Mouse (Mus musculus) kidney, postnatal 10 days (tissue): ENCODE measurements around the gene Best1.
A peak's percentile ranks its signal among the peaks of the same experiment; 100 is the strongest.

Source experiments
- DNase-seq: peaks from one replicate; pipeline ENCODE4 v3.0.0; 2021; ENCODE audit warnings: mixed read lengths

Gene Best1

DNA sequence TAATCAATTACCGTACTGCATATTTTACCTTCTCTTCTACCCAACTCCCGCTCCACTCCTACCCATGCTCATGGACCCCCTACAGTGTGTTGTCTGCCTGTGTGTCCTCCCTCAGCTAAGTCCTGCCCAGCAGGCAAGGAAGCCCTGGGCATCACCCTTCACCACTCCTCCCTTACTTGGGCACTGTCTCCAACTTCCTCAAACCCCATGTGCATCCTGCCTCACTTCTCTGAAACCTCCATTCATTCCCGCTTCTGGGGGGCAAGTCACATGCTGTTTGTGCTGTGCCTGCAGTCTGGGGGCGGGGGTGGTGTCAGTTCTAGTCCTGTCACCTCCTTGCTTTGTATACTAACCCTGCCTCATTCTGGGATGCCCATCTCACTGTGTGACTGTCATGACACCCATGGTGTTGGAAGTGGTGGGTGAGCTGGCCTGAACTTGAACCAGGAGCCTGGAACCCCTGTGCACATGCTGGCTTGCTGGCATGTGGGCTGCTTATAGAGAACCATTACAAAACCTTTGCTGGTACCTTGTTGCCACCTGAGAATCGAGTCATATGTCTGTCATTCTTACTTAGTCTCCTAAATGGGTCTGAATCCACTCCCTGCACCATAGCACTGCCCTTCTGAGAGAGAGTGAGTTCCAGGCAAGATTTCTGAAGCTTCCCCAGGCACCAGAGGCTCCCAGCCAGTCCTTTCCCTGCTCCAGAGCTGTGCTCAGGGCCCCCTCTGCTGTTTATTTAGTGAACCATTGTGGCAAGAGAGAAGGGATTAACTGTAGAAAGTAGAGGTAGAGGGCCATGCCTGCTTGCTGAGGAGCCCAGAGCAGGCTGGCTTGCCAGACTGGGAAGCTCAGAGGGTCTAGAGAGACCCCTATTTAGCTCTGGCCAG is 21.2 kb upstream of the Best1 start:
- DNase-seq = peak; percentile 76

GRCm38 (mm10) chr19:10021981-10022380 is 20.5 kb upstream of the Best1 start:
- no peak for DNase-seq

GRCm38 (mm10) chr19:10019214-10019760 is 17.9 kb upstream of the Best1 start:
- DNase-seq = no peak

GRCm38 (mm10) chr19:10018527-10018818 is 17.0 kb upstream of the Best1 start:
- DNase-seq = no peak

GRCm38 (mm10) chr19:10017637-10018526 is 16.4 kb upstream of the Best1 start:
- peak; percentile 96 for DNase-seq

DNA sequence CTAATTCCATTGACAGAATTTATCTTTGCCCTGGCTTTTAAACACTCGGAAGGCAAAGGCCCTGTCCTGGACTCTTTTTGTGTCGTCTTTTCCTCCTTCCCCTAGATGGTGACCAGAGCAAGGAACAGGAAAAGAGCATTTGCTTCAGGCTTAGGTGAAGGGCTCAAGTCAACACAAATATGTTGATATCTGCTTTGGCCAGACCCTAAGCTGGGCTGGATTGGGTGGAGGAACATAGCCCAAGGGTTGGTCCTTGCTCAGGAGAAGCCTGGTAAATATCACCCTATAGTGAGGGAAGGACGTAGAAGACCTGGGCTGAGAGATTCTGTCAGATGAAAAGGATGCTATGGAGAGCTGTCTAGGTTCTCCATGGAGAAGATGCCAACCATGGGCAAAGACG is 14.7 kb upstream of the Best1 start:
- no peak for DNase-seq

- no peak for DNase-seq
Measured at GRCm38 (mm10) chr19:10015442-10015841, 14.0 kb upstream of the Best1 start.

GRCm38 (mm10) chr19:10014824-10015223 is 13.4 kb upstream of the Best1 start:
- DNase-seq = peak; percentile 67

DNA sequence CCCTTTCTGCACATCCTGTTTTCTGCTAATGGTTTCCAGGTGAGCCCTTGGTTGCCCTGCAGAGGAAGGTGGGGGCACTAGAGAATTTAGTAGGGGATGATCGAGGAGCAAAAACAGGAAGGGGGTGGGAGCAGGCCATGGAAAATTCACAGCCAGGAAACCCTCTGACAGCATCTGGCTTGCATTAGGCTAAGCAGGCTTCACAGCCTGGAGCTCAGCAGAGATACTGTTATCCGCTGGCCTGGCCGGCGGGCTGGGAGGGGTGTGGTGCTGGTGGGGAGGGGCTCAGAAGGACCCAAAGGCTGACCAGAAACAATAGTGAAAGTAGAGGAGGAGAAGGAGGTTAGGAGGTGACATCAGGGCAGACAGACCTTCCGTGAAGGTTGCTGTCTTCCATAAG is 12.5 kb upstream of the Best1 start:
- DNase-seq = peak; percentile 73

DNA sequence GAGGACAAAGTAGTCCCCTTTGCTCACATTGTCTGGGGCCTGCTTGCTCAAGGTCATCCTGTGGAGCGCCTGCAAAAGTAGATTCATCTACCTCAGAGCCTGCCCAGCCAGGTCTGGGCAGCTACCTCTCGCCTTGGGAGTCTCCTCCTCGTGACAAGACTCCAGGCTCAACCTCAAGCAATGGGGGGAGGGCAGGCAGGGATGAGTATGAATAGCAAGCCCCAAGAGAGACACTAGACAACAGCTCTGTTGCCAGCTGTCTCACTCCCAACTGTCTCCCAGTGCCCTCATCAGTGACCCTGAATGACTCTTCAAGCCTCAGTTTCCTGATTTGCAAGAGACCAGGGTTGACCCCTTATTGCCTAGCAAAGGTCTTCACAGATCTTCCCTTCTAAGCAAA is 11.9 kb upstream of the Best1 start:
- peak; percentile 60 for DNase-seq

- DNase-seq = peak; percentile 80
Measured at GRCm38 (mm10) chr19:10012827-10013278, 11.4 kb upstream of the Best1 start.

DNA sequence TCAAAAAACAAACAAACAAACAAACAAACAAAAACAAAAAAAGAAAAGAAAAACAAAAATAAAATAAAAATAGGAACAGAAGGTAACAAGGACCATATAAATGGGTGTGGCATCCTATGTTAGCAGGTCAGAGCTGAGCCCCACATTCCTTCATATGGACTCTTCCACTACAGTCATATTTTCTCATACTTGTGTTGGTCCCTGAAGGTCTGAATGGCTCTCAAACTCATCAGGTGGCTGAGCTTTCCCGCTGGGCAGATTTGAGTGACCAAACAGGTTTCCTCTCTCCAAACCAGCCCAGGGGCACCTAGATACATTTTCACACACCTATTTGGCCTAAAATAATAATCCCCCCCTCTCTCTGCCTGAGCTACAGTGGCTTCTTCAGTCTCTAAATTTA is 10.0 kb upstream of the Best1 start:
- no peak for DNase-seq

GRCm38 (mm10) chr19:10003696-10004095 is 2.3 kb upstream of the Best1 start:
- DNase-seq = no peak

DNA sequence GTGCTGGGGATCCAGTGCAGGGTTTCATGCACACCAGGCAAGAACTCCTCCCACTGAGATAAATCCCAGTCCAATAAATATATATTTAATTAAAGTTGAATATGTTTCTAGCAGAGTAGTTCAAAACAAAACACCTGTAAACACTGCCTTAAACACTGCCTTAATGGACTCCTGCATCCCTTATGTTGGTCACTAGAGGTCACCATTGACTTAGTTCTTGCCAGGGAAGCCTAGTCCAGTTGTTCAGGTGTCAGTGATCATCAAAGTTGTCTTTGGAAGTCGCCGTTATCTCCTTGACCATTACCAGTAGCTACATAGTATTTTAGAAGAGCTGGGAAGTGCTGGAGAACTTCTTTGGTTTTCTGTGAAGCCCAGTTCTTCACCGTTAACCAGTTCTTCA is 1.1 kb downstream of the Best1 start:
- peak; percentile 52 for DNase-seq

- no peak for DNase-seq
Measured at GRCm38 (mm10) chr19:9998736-9999486, 2.5 kb downstream of the Best1 start.

GRCm38 (mm10) chr19:9998063-9998416 is 3.4 kb downstream of the Best1 start:
- DNase-seq = no peak

DNA sequence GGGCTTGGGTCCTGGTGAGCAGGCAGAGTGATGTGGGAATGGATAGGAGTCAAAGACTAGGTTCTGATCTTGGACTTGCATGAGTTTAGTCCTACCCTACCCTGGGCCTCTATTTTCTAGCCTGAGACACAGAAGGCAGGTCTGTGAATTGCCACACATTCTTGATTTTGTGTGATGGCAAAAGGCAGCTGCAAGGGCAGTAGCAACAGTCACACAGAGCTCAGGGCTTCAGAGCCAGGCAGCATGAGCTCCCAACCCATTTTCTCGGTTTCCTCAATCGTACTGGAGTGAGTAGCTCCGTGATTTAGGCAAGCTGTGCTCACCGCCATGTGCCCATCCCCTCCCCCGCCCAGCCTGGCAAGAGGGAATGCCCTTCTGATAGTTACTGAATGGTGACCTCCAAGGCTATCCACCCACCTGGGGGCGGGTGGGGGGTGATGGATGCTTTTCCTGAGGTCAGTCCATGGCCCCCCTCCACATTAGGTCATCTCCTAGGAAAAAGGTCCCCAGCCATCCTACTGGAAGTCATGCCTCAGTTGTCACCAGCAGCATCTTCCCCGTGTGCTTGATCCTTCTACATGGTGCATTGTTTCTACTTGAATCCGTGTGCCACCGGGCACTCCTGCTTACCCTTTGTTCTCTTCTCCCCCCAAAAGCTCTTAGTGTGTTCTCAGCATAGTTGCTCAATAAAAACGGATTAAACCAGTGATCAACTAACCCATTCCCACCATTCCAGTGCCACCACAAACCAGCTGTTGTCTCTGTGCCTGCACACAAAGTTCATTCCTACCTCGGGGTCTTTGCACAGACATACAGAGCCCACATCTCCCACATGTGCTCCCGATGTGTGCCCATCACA is 4.0 kb downstream of the Best1 start:
- DNase-seq = no peak

DNA sequence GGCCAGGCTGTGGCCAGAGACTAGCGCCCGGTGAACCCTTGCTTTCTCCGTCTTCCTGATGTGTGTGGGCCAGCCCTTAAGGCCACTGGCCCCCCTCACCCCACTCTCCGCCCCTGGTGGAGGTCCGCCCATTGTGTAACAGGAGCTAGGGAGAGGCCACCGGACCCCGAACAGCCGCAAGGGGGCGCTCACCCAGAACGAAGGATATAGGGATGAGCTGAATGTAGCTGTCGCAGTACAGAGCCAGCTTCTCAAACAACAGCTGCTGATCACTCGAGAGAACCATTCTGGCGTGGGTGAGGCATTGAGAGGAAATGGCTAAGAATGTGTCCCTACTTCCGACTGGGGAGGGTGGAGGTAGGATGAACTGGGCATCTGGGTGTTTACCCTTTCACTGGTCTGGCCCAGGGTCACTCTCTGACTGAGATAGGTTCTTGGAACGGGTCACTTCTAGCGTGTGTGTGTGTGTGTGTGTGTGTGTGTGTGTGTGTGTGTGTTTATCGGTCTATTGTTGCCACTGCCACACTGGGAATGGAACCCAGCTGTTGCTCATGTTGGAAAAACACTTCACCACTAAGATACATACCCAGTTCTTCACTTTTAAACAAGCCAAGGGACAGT is 8.3 kb downstream of the Best1 start:
- DNase-seq = peak; percentile 96

DNA sequence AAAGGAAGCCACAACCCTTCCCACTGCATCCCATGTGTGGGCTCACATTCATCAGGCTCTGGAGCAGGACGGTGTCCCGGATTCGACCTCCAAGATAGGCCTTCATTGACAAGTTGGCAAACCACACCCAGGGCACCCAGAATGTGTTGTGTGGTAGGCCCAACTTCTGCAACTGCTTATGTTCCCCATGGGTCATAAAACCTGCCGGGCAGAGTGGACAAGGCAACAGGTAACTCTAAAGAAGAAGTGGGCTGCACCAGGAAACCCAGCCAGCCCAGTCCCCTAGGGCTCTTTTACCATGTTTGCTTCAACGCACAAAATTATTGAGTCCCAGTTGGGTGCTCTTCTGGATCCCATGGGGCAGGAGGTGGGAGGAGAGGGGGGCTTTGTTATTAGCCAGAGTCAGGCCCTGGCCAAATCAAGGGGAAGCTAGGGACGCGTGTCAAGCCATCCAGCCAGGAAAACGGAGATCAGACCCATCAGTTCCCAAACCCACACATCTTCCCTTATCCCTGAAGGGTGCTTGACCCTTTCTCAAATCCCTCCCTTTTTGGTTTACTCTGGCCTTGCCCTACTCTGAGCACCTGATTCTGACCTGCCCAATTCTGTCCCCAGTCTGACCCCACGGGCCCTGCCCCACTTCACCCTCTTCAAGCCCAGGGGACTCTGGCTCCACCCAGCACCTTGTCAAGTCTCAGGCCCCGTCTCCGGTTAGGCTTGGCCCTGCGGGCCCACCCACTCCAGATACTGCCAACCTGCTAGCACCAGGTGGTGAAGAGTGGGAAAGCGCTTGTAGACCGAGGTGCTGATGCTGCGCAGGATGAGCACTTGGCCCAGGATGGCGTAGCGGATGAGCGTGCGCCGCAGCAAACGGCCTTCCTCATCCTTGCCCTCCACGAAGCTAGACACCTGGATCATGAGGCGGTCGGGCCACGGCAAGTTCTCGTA is 9.1 kb downstream of the Best1 start:
- DNase-seq = no peak

GRCm38 (mm10) chr19:9991304-9991703 is 10.1 kb downstream of the Best1 start:
- peak; percentile 90 for DNase-seq
